Mouse (Mus musculus) CH12.LX (cell line): ENCODE data around the gene Cdk14. TPM values are rescaled to one million over a fixed set of nuclear protein-coding genes. Genes with fewer than 3 reads are reported as not detected.
"Not testable (repeated sequence)": the region's sequence is repeated elsewhere in the genome, so short reads cannot be mapped to it uniquely, and the experiment has no call there.

ENCODE experiments used
- DNase-seq: peaks from one replicate; pipeline ENCODE4 v3.0.0-alpha.2; 2013; ENCODE audit errors: extremely low read depth
- H3K27ac ChIP-seq: 2 replicates; pipeline ENCODE4 v1.5.1; 2012; ENCODE audit warnings: low read depth, mild to moderate bottlenecking, control low read depth, moderate library complexity; ENCODE audit not compliant: insufficient read depth
- H3K27me3 ChIP-seq: replicated peaks from 2 replicates; pipeline ENCODE3; 2012; ENCODE audit warnings: inconsistent platforms
- H3K36me3 ChIP-seq, 2 experiments: replicated peaks in 1 of 2; 2 replicates each; pipeline versions ENCODE3 to v1.6.1; 2012; ENCODE audit warnings: inconsistent platforms in 1 of 2, low read length in 1 of 2, mild to moderate bottlenecking in 1 of 2, mixed read lengths in 1 of 2, moderate library complexity in 1 of 2; ENCODE audit not compliant: control insufficient read depth in 1 of 2, insufficient read depth in 1 of 2
- H3K4me1 ChIP-seq, 2 experiments: 2 replicates each; pipeline ENCODE4 v1.6.1; 2012; ENCODE audit warnings: inconsistent platforms in 1 of 2, moderate library complexity in 1 of 2; ENCODE audit not compliant: insufficient read depth in 2 of 2, control insufficient read depth in 1 of 2
- H3K4me2 ChIP-seq: 2 replicates; pipeline ENCODE4 v1.6.1; 2012; ENCODE audit warnings: low read depth, mild to moderate bottlenecking, control low read depth; ENCODE audit not compliant: poor library complexity, insufficient read depth, severe bottlenecking
- H3K4me3 ChIP-seq, 3 experiments: fragments of 150-350 bp in 1 of 3; sonication (generic) in 1 of 3; replicated peaks in 1 of 3; 2 replicates each; pipeline versions ENCODE3 to v1.5.1; 2011 to 2012; ENCODE audit warnings: low read depth in 2 of 3, low read length in 2 of 3, mild to moderate bottlenecking in 2 of 3, moderate library complexity in 2 of 3, control low read depth in 1 of 3, improper control_type of control experiment in 1 of 3, inconsistent platforms in 1 of 3, mixed read lengths in 1 of 3; ENCODE audit not compliant: poor library complexity in 1 of 3
- H3K79me2 ChIP-seq: replicated peaks from 2 replicates; pipeline ENCODE4 v1.6.1; 2012; ENCODE audit warnings: mild to moderate bottlenecking, moderate library complexity; ENCODE audit not compliant: control insufficient read depth, poor library complexity, insufficient read depth, severe bottlenecking; ENCODE audit errors: extremely low read depth
- H3K9ac ChIP-seq: 2 replicates; pipeline ENCODE4 v1.6.1; 2012; ENCODE audit warnings: low read depth, mild to moderate bottlenecking, control low read depth, moderate library complexity; ENCODE audit not compliant: insufficient read depth
- H3K9me3 ChIP-seq: replicated peaks from 2 replicates; pipeline ENCODE3; 2012; ENCODE audit warnings: low read length, inconsistent platforms, mixed read lengths
- BHLHE40 ChIP-seq: IDR thresholded peaks from 2 replicates; pipeline ENCODE4 v1.6.1; 2011; ENCODE audit warnings: mild to moderate bottlenecking, low read depth, low read length, improper control_type of control experiment
- CHD1 ChIP-seq: IDR thresholded peaks from 2 replicates; pipeline ENCODE4 v1.6.1; 2012; ENCODE audit warnings: low read depth, low read length, improper control_type of control experiment, inconsistent platforms
- CTCF ChIP-seq, 2 experiments: IDR thresholded peaks in 1 of 2; conservative IDR thresholded peaks in 1 of 2; 2 replicates each; pipeline ENCODE4 v1.5.1; 2011 to 2012; ENCODE audit warnings: low read depth in 2 of 2, low read length in 2 of 2, improper control_type of control experiment in 1 of 2, inconsistent platforms in 1 of 2, mild to moderate bottlenecking in 1 of 2, moderate library complexity in 1 of 2
- ELF1 ChIP-seq: IDR thresholded peaks from 2 replicates; pipeline ENCODE4 v1.6.1; 2014; ENCODE audit warnings: low read depth, mild to moderate bottlenecking, inconsistent platforms, low read length, improper control_type of control experiment
- EP300 ChIP-seq: IDR thresholded peaks from 2 replicates; pipeline ENCODE4 v1.6.1; 2011; ENCODE audit warnings: low read length, improper control_type of control experiment
- IRF4 ChIP-seq: IDR thresholded peaks from 2 replicates; pipeline ENCODE4 v1.6.1; 2014; ENCODE audit warnings: low read depth, mild to moderate bottlenecking, inconsistent platforms, low read length, improper control_type of control experiment
- MAFK ChIP-seq: IDR thresholded peaks from 2 replicates; pipeline ENCODE4 v1.6.1; 2011; ENCODE audit warnings: low read length, improper control_type of control experiment; ENCODE audit not compliant: insufficient replicate concordance
- MXI1 ChIP-seq: IDR thresholded peaks from 2 replicates; pipeline ENCODE4 v1.6.1; 2011; ENCODE audit warnings: mild to moderate bottlenecking, low read depth, low read length, improper control_type of control experiment
- MYC ChIP-seq: IDR thresholded peaks from 2 replicates; pipeline ENCODE4 v1.6.1; 2011; ENCODE audit warnings: low read depth, mild to moderate bottlenecking, improper control_type of control experiment, low read length
- POLR2A ChIP-seq: IDR thresholded peaks from 2 replicates; pipeline ENCODE4 v1.6.1; 2011; ENCODE audit warnings: low read depth, mild to moderate bottlenecking, improper control_type of control experiment, low read length
- POLR2AphosphoS2 ChIP-seq: IDR thresholded peaks from 2 replicates; pipeline ENCODE4 v1.6.1; 2011; ENCODE audit warnings: low read depth, low read length, improper control_type of control experiment
- RAD21 ChIP-seq: IDR thresholded peaks from 2 replicates; pipeline ENCODE4 v1.6.1; 2011; ENCODE audit warnings: low read depth, mild to moderate bottlenecking, low read length, improper control_type of control experiment, moderate library complexity
- RCOR1 ChIP-seq: conservative IDR thresholded peaks from 2 replicates; pipeline ENCODE4 v1.6.1; 2012; ENCODE audit warnings: low read depth, mild to moderate bottlenecking, inconsistent platforms, low read length, improper control_type of control experiment
- SMC3 ChIP-seq: IDR thresholded peaks from 2 replicates; pipeline ENCODE4 v1.6.1; 2011; ENCODE audit warnings: low read depth, low read length, improper control_type of control experiment
- TCF12 ChIP-seq: IDR thresholded peaks from 2 replicates; pipeline ENCODE4 v1.6.1; 2014; ENCODE audit warnings: low read depth, mild to moderate bottlenecking, inconsistent platforms, low read length, improper control_type of control experiment
- UBTF ChIP-seq: IDR thresholded peaks from 2 replicates; pipeline ENCODE4 v1.6.1; 2012; ENCODE audit warnings: low read depth, mild to moderate bottlenecking, inconsistent platforms, low read length, improper control_type of control experiment, moderate library complexity
- USF2 ChIP-seq: conservative IDR thresholded peaks from 2 replicates; pipeline ENCODE4 v1.6.1; 2011; ENCODE audit warnings: low read depth, low read length, improper control_type of control experiment
- ZMIZ1 ChIP-seq: IDR thresholded peaks from 2 replicates; pipeline ENCODE4 v1.6.1; 2012; ENCODE audit warnings: low read depth, mild to moderate bottlenecking, inconsistent platforms, low read length, improper control_type of control experiment
- dilution Hi-C: fragments of 300-500 bp; cut with MboI; formaldehyde crosslinking; loops from 2 replicates; pipeline ENCODE4 v1.14.3; 2020; ENCODE audit warnings: low sequenced_read_pairs; ENCODE audit not compliant: extremely low pct_unique_long_range_greater_than_20kb, extremely low pct_ligation_motif_present
- in situ Hi-C: fragments of 300-500 bp; cut with MboI; formaldehyde crosslinking; loops from 3 replicates; pipeline ENCODE4 v1.14.3; 2019; ENCODE audit warnings: low sequenced_read_pairs, low pct_ligation_motif_present, low pct_unique_long_range_greater_than_20kb, mixed read lengths
- polyA plus RNA-seq: library from polyadenylated mRNA; unstranded; fragments of >175 nt; gene quantifications from 2 replicates; pipeline ENCODE4 v1.2.1, GENCODE M21; 2012; ENCODE audit warnings: low read depth; ENCODE audit not compliant: insufficient read length
- total RNA-seq, 2 experiments: library from RNA; depleted of rRNA; stranded (reverse); fragments of 300-350 nt in 1 of 2; fragments of >200 nt in 1 of 2; gene quantifications; 2 replicates each; pipeline ENCODE4 v1.2.3; 2012 to 2014

Gene Cdk14
- total and polyA plus RNA-seq, 3 experiments, result 3.7 to 12.0 (median 8.9) TPM

DNA sequence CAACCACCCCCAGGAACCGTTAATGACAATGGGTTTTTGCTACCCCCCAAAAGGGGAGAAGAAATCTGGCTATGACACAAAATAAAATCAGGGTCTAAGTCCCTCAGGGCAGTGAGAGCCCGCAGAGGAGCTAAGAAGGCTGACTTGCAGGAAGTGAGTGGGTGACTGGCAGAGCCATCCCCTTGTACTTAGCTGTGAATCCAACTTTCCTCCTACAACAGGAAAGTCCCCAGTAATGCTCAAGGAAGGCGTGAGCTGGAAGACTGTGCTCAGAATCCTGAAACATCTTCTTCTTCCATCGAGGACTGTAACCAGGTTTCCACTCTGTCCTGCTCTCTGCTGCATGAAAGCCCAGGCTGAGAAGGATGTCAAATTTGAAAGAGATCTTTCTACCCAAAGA, 502.8 kb downstream of the Cdk14 start:
- no peak overlapping the region for H3K4me3 ChIP-seq
- H3K9ac ChIP-seq, result no peak overlapping the region
- no peaks in the 10 kb centered on the region for H3K27me3 ChIP-seq
- H3K9me3 ChIP-seq, result no peaks in the 10 kb centered on the region
- dilution Hi-C loops (no loop called here), in situ Hi-C loops (loop anchor here (25.0 kb wide), 2 partner anchors 230 to 655 kb away; no protein-coding TSS in a partner anchor)
- no peak for DNase-seq
- H3K79me2 ChIP-seq, result no peaks in the 10 kb centered on the region
- TF ChIP-seq POLR2AphosphoS2 (no peak), CTCF (conservative IDR thresholded peaks at IDR 0.05 in 1 of 2, IDR thresholded peaks at IDR 0.05 in 1 of 2; ENCODE audit: low read depth in 2 of 2, low read length in 2 of 2) (no peak), RAD21 (no peak), RCOR1 (no peak), IRF4 (no peak), CHD1 (no peak), MXI1 (no peak), SMC3 (no peak), MYC (no peak), EP300 (no peak), ZMIZ1 (no peak), UBTF (no peak), POLR2A (no peak), MAFK (no peak), TCF12 (no peak), ELF1 (no peak), USF2 (no peak)
- H3K4me1 ChIP-seq, result peaks cover 2 to 3% of the 10 kb centered on the region in 2 experiments; a peak in 2 of 4 replicates
- H3K4me2 ChIP-seq, result no peak overlapping the region
- no peak overlapping the region for H3K27ac ChIP-seq
- H3K36me3 ChIP-seq, result no peaks in the 10 kb centered on the region

DNA sequence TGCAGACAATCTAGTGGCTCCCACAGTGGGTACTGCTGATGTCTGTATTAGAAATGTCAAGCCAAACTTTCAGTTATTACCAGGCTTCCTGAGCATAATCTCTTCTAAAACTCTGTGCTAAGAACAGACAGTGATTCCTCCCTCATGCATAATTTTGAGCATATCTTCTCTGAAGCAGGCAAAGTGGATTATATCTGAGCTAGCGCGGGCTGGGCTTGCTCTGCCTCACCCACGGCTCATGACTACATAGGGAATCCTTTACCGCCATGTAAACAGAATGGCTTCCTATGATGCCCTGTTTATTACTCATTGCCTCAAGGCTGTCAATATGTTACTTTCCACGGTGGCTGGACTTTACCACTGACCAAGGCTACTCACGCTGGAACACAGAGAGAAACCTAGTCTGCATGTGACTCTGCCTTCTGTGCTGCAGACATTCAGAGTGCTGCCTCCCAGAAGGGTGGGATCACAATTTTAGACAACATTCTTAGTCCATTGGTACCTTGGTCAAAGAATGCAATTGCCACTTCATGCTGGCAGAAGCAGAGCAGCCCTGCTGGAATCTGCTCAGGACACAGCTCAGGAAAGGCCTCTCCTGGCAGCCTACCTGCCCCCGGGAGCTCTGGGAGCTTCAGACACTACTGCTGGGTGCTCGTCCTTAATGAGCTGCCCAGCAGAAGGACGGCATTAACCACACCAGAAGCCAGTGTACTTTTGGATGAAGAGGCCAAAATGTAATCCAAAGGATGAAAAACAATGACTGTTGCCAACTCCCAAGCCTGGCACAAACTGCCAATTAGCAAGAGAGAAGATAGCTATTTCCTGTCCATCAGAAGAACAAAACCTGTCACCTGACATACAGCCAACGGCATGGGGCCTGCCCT, 503.5 kb downstream of the Cdk14 start:
- no peak for DNase-seq
- no peak overlapping the region for H3K9ac ChIP-seq
- H3K36me3 ChIP-seq, result no peaks in the 10 kb centered on the region
- in situ Hi-C loops, result loop anchor here (25.0 kb wide), 2 partner anchors 229 to 654 kb away; no protein-coding TSS in a partner anchor
- no peak overlapping the region for H3K4me3 ChIP-seq
- no peak overlapping the region for H3K4me2 ChIP-seq
- H3K4me1 ChIP-seq, result peaks cover 3 to 8% of the 10 kb centered on the region in 2 experiments; a peak in 2 of 4 replicates
- dilution Hi-C loops, result no loop called here
- TF ChIP-seq ZMIZ1 (no peak), POLR2AphosphoS2 (no peak), MYC (no peak), BHLHE40 (no peak)
- H3K27me3 ChIP-seq, result no peaks in the 10 kb centered on the region
- no peaks in the 10 kb centered on the region for H3K9me3 ChIP-seq
- no peaks in the 10 kb centered on the region for H3K79me2 ChIP-seq
- no peak overlapping the region for H3K27ac ChIP-seq

DNA sequence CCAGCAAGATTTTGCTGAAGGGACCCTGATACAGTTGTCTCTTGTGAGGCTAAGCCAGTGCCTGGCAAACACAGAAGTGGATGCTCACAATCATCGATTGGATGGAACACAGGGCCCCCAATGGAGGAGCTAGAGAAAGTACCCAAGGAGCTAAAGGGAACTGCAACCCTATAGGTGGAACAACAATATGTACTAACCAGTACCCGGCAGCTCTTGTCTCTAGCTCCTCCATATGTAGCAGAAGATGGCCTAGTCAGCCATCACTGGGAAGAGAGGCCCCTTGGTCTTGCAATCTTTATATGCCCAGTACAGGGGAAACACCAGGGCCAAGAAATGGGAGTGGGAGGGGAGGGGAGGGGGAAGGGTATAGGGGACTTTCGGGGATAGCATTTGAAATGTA, 515.2 kb downstream of the Cdk14 start:
- H3K27me3 ChIP-seq, H3K4me2 ChIP-seq: not testable (repeated sequence)

More for the DNA sequence above, 515.2 kb downstream of the Cdk14 start:
- in situ Hi-C loops, result loop anchor here (25.0 kb wide), 2 partner anchors 218 to 643 kb away; no protein-coding TSS in a partner anchor
- DNase-seq, dilution Hi-C loops, H3K9me3 ChIP-seq, H3K4me1 ChIP-seq, H3K79me2 ChIP-seq, H3K36me3 ChIP-seq, H3K4me3 ChIP-seq, H3K9ac ChIP-seq, H3K27ac ChIP-seq: not testable (repeated sequence)
